Mouse (Mus musculus): Measurements from ENCODE around the gene Ing3. TPM values are rescaled to one million over a fixed set of nuclear protein-coding genes. Genes with fewer than 3 reads are reported as not detected.

The Ing3 gene
- polyA plus RNA-seq, 1 experiment = 11.0 TPM

GRCm38 (mm10) chr6:21950676-21951075 is 1.3 kb downstream of the Ing3 start:
- Histone ChIP-seq H3K36me3 (ENCODE audit: control insufficient read depth, insufficient read depth, low read length) (peaks cover 1% of the 10 kb centered on the region; the same call in 1 of the 2 replicates), H3K27me3 (replicated peaks; ENCODE audit: control insufficient read depth, insufficient read depth, low read length) (no peaks in the 10 kb centered on the region), H3K4me1 (ENCODE audit: control insufficient read depth, insufficient read depth, low read length) (peaks cover 4% of the 10 kb centered on the region; the same call in 1 of the 2 replicates), H3K27ac (ENCODE audit: insufficient read depth, low read depth, low read length) (peak overlapping the region; percentile 95), H3K4me3 (ENCODE audit: insufficient read depth, low read depth, low read length) (peak overlapping the region; percentile 41; the same call in 1 of the 2 replicates)
- DNase-seq = peak; percentile 78
- 46% methylated on average over 2 of the region's 2 CpGs for WGBS
- no peak for TF ChIP-seq POLR2A (IDR thresholded peaks at IDR 0.05; ENCODE audit: low read depth, low read length)
- TF ChIP-seq CTCF (conservative IDR thresholded peaks at IDR 0.05; ENCODE audit: insufficient read depth, insufficient read length, low read depth, low read length) = no peak

- DNase-seq = no peak
- WGBS = 83% methylated on average over 4 of the region's 4 CpGs
- Histone ChIP-seq H3K4me3 (ENCODE audit: insufficient read depth, low read depth, low read length) (no peak overlapping the region), H3K4me1 (ENCODE audit: control insufficient read depth, insufficient read depth, low read length) (peaks cover 4% of the 10 kb centered on the region; the same call in 1 of the 2 replicates), H3K27ac (ENCODE audit: insufficient read depth, low read depth, low read length) (no peak overlapping the region), H3K36me3 (ENCODE audit: control insufficient read depth, insufficient read depth, low read length) (peaks cover 1% of the 10 kb centered on the region; the same call in 1 of the 2 replicates), H3K27me3 (replicated peaks; ENCODE audit: control insufficient read depth, insufficient read depth, low read length) (no peaks in the 10 kb centered on the region)
- no peak for TF ChIP-seq CTCF (conservative IDR thresholded peaks at IDR 0.05; ENCODE audit: insufficient read depth, insufficient read length, low read depth, low read length)
- TF ChIP-seq POLR2A (IDR thresholded peaks at IDR 0.05; ENCODE audit: low read depth, low read length) = no peak
These were observed 6.1 kb downstream of the Ing3 start for GRCm38 (mm10) chr6:21955468-21955867.

GRCm38 (mm10) chr6:21958922-21959321 is 9.6 kb downstream of the Ing3 start:
- WGBS = 83% methylated on average over 4 of the region's 4 CpGs
- Histone ChIP-seq H3K4me1 (ENCODE audit: control insufficient read depth, insufficient read depth, low read length) (no peaks in the 10 kb centered on the region), H3K36me3 (ENCODE audit: control insufficient read depth, insufficient read depth, low read length) (peaks cover 1% of the 10 kb centered on the region; the same call in 1 of the 2 replicates), H3K4me3 (ENCODE audit: insufficient read depth, low read depth, low read length) (no peak overlapping the region), H3K27ac (ENCODE audit: insufficient read depth, low read depth, low read length) (no peak overlapping the region), H3K27me3 (replicated peaks; ENCODE audit: control insufficient read depth, insufficient read depth, low read length) (no peaks in the 10 kb centered on the region)
- DNase-seq = no peak
- TF ChIP-seq CTCF (conservative IDR thresholded peaks at IDR 0.05; ENCODE audit: insufficient read depth, insufficient read length, low read depth, low read length) (no peak), POLR2A (IDR thresholded peaks at IDR 0.05; ENCODE audit: low read depth, low read length) (no peak)

- peaks cover under 1% of the 10 kb centered on the region; the same call in 1 of the 2 replicates for H3K36me3 ChIP-seq (ENCODE audit: control insufficient read depth, insufficient read depth, low read length)
- WGBS = 74% methylated on average over 5 of the region's 5 CpGs
- DNase-seq = peak; percentile 56
- no peak overlapping the region for H3K4me3 ChIP-seq (ENCODE audit: insufficient read depth, low read depth, low read length)
- H3K27ac ChIP-seq (ENCODE audit: insufficient read depth, low read depth, low read length) = no peak overlapping the region
- H3K27me3 ChIP-seq (replicated peaks; ENCODE audit: control insufficient read depth, insufficient read depth, low read length) = no peaks in the 10 kb centered on the region
- TF ChIP-seq POLR2A (IDR thresholded peaks at IDR 0.05; ENCODE audit: low read depth, low read length) = no peak
- TF ChIP-seq CTCF (conservative IDR thresholded peaks at IDR 0.05; ENCODE audit: insufficient read depth, insufficient read length, low read depth, low read length) = no peak
- H3K4me1 ChIP-seq (ENCODE audit: control insufficient read depth, insufficient read depth, low read length) = no peaks in the 10 kb centered on the region
These were observed 10.5 kb downstream of the Ing3 start for GRCm38 (mm10) chr6:21959909-21960308.

- H3K4me1 ChIP-seq (ENCODE audit: control insufficient read depth, insufficient read depth, low read length) = no peaks in the 10 kb centered on the region
- peak; percentile 17 for DNase-seq
- no peaks in the 10 kb centered on the region for H3K27me3 ChIP-seq (replicated peaks; ENCODE audit: control insufficient read depth, insufficient read depth, low read length)
These were observed 28.2 kb downstream of the Ing3 start for GRCm38 (mm10) chr6:21977532-21977931.

GRCm38 (mm10) chr6:21981114-21981513 is 31.7 kb downstream of the Ing3 start:
- TF ChIP-seq CTCF (conservative IDR thresholded peaks at IDR 0.05; ENCODE audit: insufficient read depth, insufficient read length, low read depth, low read length) (no peak), POLR2A (IDR thresholded peaks at IDR 0.05; ENCODE audit: low read depth, low read length) (no peak)
- Histone ChIP-seq H3K4me3 (ENCODE audit: insufficient read depth, low read depth, low read length) (no peak overlapping the region), H3K4me1 (ENCODE audit: control insufficient read depth, insufficient read depth, low read length) (peaks cover 4% of the 10 kb centered on the region; the same call in 1 of the 2 replicates), H3K27me3 (replicated peaks; ENCODE audit: control insufficient read depth, insufficient read depth, low read length) (no peaks in the 10 kb centered on the region), H3K27ac (ENCODE audit: insufficient read depth, low read depth, low read length) (no peak overlapping the region), H3K36me3 (ENCODE audit: control insufficient read depth, insufficient read depth, low read length) (no peaks in the 10 kb centered on the region)
- no peak for DNase-seq
- WGBS = 74% methylated on average over 1 of the region's 1 CpGs

More at GRCm38 (mm10) chr6:21977532-21977931, 28.2 kb downstream of the Ing3 start:
- no peaks in the 10 kb centered on the region; the same call in 1 of the 2 replicates for H3K36me3 ChIP-seq (ENCODE audit: control insufficient read depth, insufficient read depth, low read length)
- no peak overlapping the region for H3K4me3 ChIP-seq (ENCODE audit: insufficient read depth, low read depth, low read length)
- no peak for TF ChIP-seq CTCF (conservative IDR thresholded peaks at IDR 0.05; ENCODE audit: insufficient read depth, insufficient read length, low read depth, low read length)
- WGBS = 54% methylated on average over 2 of the region's 2 CpGs
- H3K27ac ChIP-seq (ENCODE audit: insufficient read depth, low read depth, low read length) = no peak overlapping the region

GRCm38 (mm10) chr6:21984990-21985731 is 35.8 kb downstream of the Ing3 start:
- 3% methylated on average over 16 of the region's 16 CpGs for WGBS
- Histone ChIP-seq H3K36me3 (ENCODE audit: control insufficient read depth, insufficient read depth, low read length) (no peaks in the 10 kb centered on the region), H3K4me1 (ENCODE audit: control insufficient read depth, insufficient read depth, low read length) (peaks cover 4% of the 10 kb centered on the region; the same call in 1 of the 2 replicates), H3K27ac (ENCODE audit: insufficient read depth, low read depth, low read length) (peak overlapping the region; percentile 65; the same call in 1 of the 2 replicates), H3K27me3 (replicated peaks; ENCODE audit: control insufficient read depth, insufficient read depth, low read length) (no peaks in the 10 kb centered on the region; the same call in 1 of the 2 replicates), H3K4me3 (ENCODE audit: insufficient read depth, low read depth, low read length) (peak overlapping the region; percentile 56)
- no peak for TF ChIP-seq POLR2A (IDR thresholded peaks at IDR 0.05; ENCODE audit: low read depth, low read length)
- 0 out of 2 replicates have a peak, but pooled peaks have one; percentile 8 for TF ChIP-seq CTCF (conservative IDR thresholded peaks at IDR 0.05; ENCODE audit: insufficient read depth, insufficient read length, low read depth, low read length)
- peak; percentile 90 for DNase-seq
